Mouse (Mus musculus): Measurements from ENCODE around the gene Unk. TPM values are rescaled to one million over a fixed set of nuclear protein-coding genes. Genes with fewer than 3 reads are reported as not detected.

Gene Unk
- polyA plus RNA-seq, 1 experiment: 67.3 TPM

- no peak for DNase-seq (ENCODE audit: low read depth)
- TF ChIP-seq POLR2A (IDR thresholded peaks at IDR 0.05; ENCODE audit: borderline replicate concordance, extremely low read depth, insufficient read depth, insufficient read length, poor library complexity, severe bottlenecking) (no peak), CTCF (IDR thresholded peaks at IDR 0.05; ENCODE audit: borderline replicate concordance, extremely low read depth, insufficient read depth, insufficient read length) (no peak)
Observed at GRCm38 (mm10) chr11:116075539-116076265, 45.6 kb downstream of the Unk start.

DNA sequence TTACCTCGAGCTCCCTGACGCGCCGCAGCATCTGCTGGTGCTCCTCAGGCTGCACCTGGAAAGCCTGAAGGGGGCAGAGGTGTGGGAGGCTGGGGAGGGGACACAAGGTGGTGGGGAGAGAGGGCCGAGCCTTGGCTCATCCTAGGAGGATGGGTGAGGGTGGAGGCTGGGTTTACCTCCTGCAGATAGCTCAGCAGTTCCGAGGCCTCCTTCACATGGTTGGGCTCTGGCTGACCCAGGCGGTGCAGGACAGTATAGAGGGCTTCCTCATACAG is 46.1 kb downstream of the Unk start:
- TF ChIP-seq CTCF (IDR thresholded peaks at IDR 0.05; ENCODE audit: borderline replicate concordance, extremely low read depth, insufficient read depth, insufficient read length) (no peak), POLR2A (IDR thresholded peaks at IDR 0.05; ENCODE audit: borderline replicate concordance, extremely low read depth, insufficient read depth, insufficient read length, poor library complexity, severe bottlenecking) (no peak)
- DNase-seq (ENCODE audit: low read depth): no peak

DNA sequence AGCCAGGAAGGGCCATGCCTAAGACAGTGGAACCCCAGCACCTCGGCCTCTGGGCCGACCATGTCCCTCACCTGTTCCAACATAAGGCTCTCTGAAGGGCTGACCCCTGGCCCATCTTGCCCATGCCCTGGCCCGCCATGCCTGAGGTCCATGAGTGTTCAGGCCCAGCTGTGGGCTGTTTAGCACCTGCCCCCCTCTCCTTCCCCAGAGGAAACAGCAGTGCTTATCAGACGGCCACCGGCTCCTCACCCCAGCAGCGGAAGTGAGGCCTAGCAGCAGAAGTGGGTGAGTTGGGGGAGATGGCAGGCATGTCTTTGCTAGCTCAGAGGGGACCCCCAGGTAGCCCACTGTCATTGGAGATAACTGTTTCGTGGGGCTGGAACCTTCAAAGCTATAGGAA is 46.7 kb downstream of the Unk start:
- no peak for DNase-seq (ENCODE audit: low read depth)
- no peak for TF ChIP-seq POLR2A (IDR thresholded peaks at IDR 0.05; ENCODE audit: borderline replicate concordance, extremely low read depth, insufficient read depth, insufficient read length, poor library complexity, severe bottlenecking)
- no peak for TF ChIP-seq CTCF (IDR thresholded peaks at IDR 0.05; ENCODE audit: borderline replicate concordance, extremely low read depth, insufficient read depth, insufficient read length)

GRCm38 (mm10) chr11:116077446-116078204 is 47.5 kb downstream of the Unk start, which contains the start of gene Unc13d:
Gene Unc13d (minus strand): TSS chr11:116077961.
- no peak for TF ChIP-seq CTCF (IDR thresholded peaks at IDR 0.05; ENCODE audit: borderline replicate concordance, extremely low read depth, insufficient read depth, insufficient read length)
- no peak for TF ChIP-seq POLR2A (IDR thresholded peaks at IDR 0.05; ENCODE audit: borderline replicate concordance, extremely low read depth, insufficient read depth, insufficient read length, poor library complexity, severe bottlenecking)
- DNase-seq (ENCODE audit: low read depth): no peak

GRCm38 (mm10) chr11:116078221-116078620 is 48.1 kb downstream of the Unk start:
- TF ChIP-seq CTCF (IDR thresholded peaks at IDR 0.05; ENCODE audit: borderline replicate concordance, extremely low read depth, insufficient read depth, insufficient read length): no peak
- DNase-seq (ENCODE audit: low read depth): peak; percentile 35

GRCm38 (mm10) chr11:116078676-116079320 is 48.7 kb downstream of the Unk start:
- no peak for TF ChIP-seq CTCF (IDR thresholded peaks at IDR 0.05; ENCODE audit: borderline replicate concordance, extremely low read depth, insufficient read depth, insufficient read length)
- no peak for TF ChIP-seq POLR2A (IDR thresholded peaks at IDR 0.05; ENCODE audit: borderline replicate concordance, extremely low read depth, insufficient read depth, insufficient read length, poor library complexity, severe bottlenecking)
- DNase-seq (ENCODE audit: low read depth): no peak

DNA sequence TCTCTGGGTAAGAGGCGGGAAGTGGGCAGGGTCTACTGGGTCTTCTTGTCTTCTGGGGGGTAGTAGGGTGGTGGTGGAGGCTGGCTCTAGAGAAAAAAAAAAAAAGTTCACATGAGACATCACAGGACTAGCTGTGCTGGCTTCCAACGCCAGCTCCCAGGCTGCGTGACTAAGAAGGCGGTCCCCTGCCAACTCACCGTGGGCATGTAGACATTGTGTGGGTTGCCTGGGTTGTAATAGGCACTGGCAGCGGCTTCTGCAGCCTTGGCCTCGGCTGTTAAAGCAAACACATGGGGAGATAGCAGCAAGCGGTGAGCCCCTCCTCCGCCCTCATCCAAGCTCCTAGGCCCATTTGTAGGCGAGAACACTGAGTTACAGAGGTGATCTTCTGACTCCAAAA is 49.4 kb downstream of the Unk start:
- TF ChIP-seq CTCF (IDR thresholded peaks at IDR 0.05; ENCODE audit: borderline replicate concordance, extremely low read depth, insufficient read depth, insufficient read length) (no peak), POLR2A (IDR thresholded peaks at IDR 0.05; ENCODE audit: borderline replicate concordance, extremely low read depth, insufficient read depth, insufficient read length, poor library complexity, severe bottlenecking) (no peak)
- DNase-seq (ENCODE audit: low read depth): no peak

- TF ChIP-seq POLR2A (IDR thresholded peaks at IDR 0.05; ENCODE audit: borderline replicate concordance, extremely low read depth, insufficient read depth, insufficient read length, poor library complexity, severe bottlenecking): no peak
- peak; percentile 19; the same call in 1 of the 2 replicates for TF ChIP-seq CTCF (IDR thresholded peaks at IDR 0.05; ENCODE audit: borderline replicate concordance, extremely low read depth, insufficient read depth, insufficient read length)
- no peak for DNase-seq (ENCODE audit: low read depth)
Observed at GRCm38 (mm10) chr11:116081081-116081480, 51.0 kb downstream of the Unk start.

DNA sequence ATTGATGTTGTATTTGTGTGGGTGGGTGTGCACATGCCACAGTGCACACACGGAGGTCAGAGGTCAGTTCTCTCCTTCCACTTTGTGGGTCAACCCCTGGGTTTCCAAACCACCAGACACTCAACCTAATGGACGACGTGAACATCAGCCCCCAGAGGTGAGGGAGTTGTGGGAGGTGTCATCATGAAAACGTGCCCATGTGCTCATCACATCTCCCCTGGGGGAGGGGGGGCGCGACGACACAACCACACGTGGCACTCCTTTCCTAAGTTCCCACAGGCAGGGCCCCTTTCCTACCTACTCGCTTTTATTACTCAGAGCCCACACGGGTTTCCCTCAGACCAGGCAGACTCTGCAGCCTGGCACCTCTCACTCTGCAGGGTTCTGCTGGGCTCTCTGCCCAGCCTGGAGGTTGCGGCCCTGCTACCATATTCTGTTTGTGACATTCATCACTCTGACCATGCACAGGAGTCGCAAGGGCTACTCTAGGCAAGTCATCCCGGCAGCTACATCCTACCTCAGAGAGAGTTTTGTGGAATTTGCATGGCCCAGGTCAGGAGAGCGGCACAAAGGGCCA is 53.1 kb downstream of the Unk start:
- DNase-seq (ENCODE audit: low read depth): no peak

DNA sequence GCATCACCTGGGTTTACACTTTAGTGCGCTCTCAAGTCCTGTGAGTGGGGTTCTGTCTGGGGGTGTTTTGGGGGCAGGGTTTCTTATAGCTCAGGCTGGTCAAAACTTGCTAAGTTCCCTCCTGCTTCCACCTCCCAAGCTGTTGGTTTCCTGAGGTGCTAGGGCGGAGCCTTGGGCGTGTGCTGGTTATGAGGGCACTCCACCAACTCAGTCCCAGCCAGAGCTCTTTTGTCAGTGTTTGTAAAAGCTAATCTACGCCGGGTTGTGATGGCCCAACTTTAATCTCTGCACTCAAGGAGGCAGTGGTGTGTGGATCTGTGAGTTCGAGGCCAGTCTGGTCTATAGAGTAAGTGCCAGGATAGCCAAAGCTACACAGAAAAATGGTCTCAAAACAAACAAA is 54.0 kb downstream of the Unk start:
- no peak for DNase-seq (ENCODE audit: low read depth)

More for the DNA sequence above, 53.1 kb downstream of the Unk start:
- no peak for TF ChIP-seq CTCF (IDR thresholded peaks at IDR 0.05; ENCODE audit: borderline replicate concordance, extremely low read depth, insufficient read depth, insufficient read length)

More for the DNA sequence above, 54.0 kb downstream of the Unk start:
- TF ChIP-seq CTCF (IDR thresholded peaks at IDR 0.05; ENCODE audit: borderline replicate concordance, extremely low read depth, insufficient read depth, insufficient read length): no peak
- TF ChIP-seq POLR2A (IDR thresholded peaks at IDR 0.05; ENCODE audit: borderline replicate concordance, extremely low read depth, insufficient read depth, insufficient read length, poor library complexity, severe bottlenecking): no peak
